Mouse (Mus musculus) forebrain, embryonic 12.5 days (tissue): Measurements from ENCODE around the gene Fgf6. TPM values are rescaled to one million over a fixed set of nuclear protein-coding genes. Genes with fewer than 3 reads are reported as not detected.
A peak's percentile ranks its signal among the peaks of the same experiment; 100 is the strongest.

Experiments used
- ATAC-seq: fragments of 200-750 bp; cut with Nextera tagmentation; 2 replicates; pipeline ENCODE4 v1.8.0; 2017; ENCODE audit warnings: moderate TSS enrichment; ENCODE audit not compliant: low FRiP score
- H3K27ac ChIP-seq: fragments of 300-500 bp; sonication (generic); 2 replicates; pipeline ENCODE4 v1.5.1; 2016; ENCODE audit warnings: mild to moderate bottlenecking
- H3K27me3 ChIP-seq: fragments of 300-500 bp; sonication (generic); 2 replicates; pipeline ENCODE4 v1.6.1; 2016; ENCODE audit warnings: mild to moderate bottlenecking
- H3K36me3 ChIP-seq: fragments of 300-500 bp; sonication (generic); replicated peaks from 2 replicates; pipeline ENCODE4 v1.6.1; 2016; ENCODE audit warnings: mild to moderate bottlenecking
- H3K4me1 ChIP-seq: fragments of 300-500 bp; sonication (generic); 2 replicates; pipeline ENCODE4 v1.6.1; 2016
- H3K4me2 ChIP-seq: fragments of 300-500 bp; sonication (generic); 2 replicates; pipeline ENCODE4 v1.6.1; 2016; ENCODE audit warnings: mild to moderate bottlenecking, moderate library complexity
- H3K4me3 ChIP-seq: fragments of 300-500 bp; sonication (generic); replicated peaks from 2 replicates; pipeline ENCODE4 v1.5.1; 2016; ENCODE audit warnings: mild to moderate bottlenecking
- H3K9ac ChIP-seq: fragments of 300-500 bp; sonication (generic); 2 replicates; pipeline ENCODE4 v1.6.1; 2016; ENCODE audit warnings: mild to moderate bottlenecking
- H3K9me3 ChIP-seq: fragments of 300-500 bp; sonication (generic); 2 replicates; pipeline ENCODE4 v1.6.1; 2016
- WGBS: fragments of 180-500 bp; shearing (Covaris S2); methylation state at CpG from one replicate; pipeline ENCODE4 v1.1.7; 2016; 5-methylcytosine and 5-hydroxymethylcytosine counted together
- polyA plus RNA-seq: library from polyadenylated mRNA; unstranded; fragments of >200 nt; fragmentation: Nextera tagmentation; extraction: Ambion mirVana; gene quantifications from 2 replicates; pipeline ENCODE4 v1.2.1, GENCODE M21; 2016

The Fgf6 gene
- polyA plus RNA-seq, 1 experiment from 2014 or later = not detected

GRCm38 (mm10) chr6:127020431-127020830, 5.0 kb downstream of the Fgf6 start:
- no peak overlapping the region for H3K27ac ChIP-seq
- H3K9me3 ChIP-seq = no peaks in the 10 kb centered on the region
- no peaks in the 10 kb centered on the region for H3K36me3 ChIP-seq
- 10% methylated on average over 13 of the region's 13 CpGs for WGBS
- peaks cover 17% of the 10 kb centered on the region; the same call in 1 of the 2 replicates for H3K27me3 ChIP-seq
- H3K4me3 ChIP-seq = no peak overlapping the region
- H3K4me2 ChIP-seq = peak overlapping the region; percentile 27; the same call in 1 of the 2 replicates
- peaks cover 20% of the 10 kb centered on the region for H3K4me1 ChIP-seq
- no peak for ATAC-seq
- H3K9ac ChIP-seq = no peak overlapping the region

- Histone ChIP-seq H3K4me1 (peaks cover 11% of the 10 kb centered on the region), H3K9ac (no peak overlapping the region), H3K27me3 (peaks cover 11% of the 10 kb centered on the region; the same call in 1 of the 2 replicates), H3K4me2 (no peak overlapping the region), H3K4me3 (no peak overlapping the region), H3K36me3 (no peaks in the 10 kb centered on the region), H3K9me3 (no peaks in the 10 kb centered on the region), H3K27ac (no peak overlapping the region)
- whole genome bisulfite sequencing = 79% methylated on average over 7 of the region's 7 CpGs
- ATAC-seq = no peak
Measured at GRCm38 (mm10) chr6:127024836-127025235, 9.4 kb downstream of the Fgf6 start.

DNA sequence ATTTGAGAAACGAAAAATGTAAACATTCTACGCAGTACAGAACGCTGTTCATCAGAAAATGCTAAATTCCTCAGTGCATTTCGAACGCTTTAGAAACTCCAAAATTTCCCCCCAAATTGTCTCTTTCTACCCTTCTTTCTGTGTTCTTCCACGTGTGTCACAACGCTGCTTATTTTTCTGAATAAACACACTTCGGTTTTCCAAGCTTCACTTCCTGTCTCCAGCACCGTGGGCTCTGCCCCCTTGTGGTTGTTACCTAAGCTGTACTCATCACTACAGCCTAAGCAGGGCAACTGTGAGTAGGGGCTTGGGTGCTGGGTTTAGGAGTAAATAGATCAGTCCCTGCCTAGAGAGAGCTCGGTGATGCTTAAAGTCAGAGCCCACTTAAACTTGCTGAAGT, 19.4 kb downstream of the Fgf6 start:
- Histone ChIP-seq H3K27me3 (no peaks in the 10 kb centered on the region), H3K9ac (no peak overlapping the region), H3K4me2 (peak overlapping the region; percentile 25; the same call in 1 of the 2 replicates), H3K4me1 (no peaks in the 10 kb centered on the region), H3K4me3 (no peak overlapping the region), H3K36me3 (no peaks in the 10 kb centered on the region), H3K27ac (no peak overlapping the region), H3K9me3 (no peaks in the 10 kb centered on the region)
- ATAC-seq = no peak
- WGBS = 43% methylated on average over 10 of the region's 10 CpGs

DNA sequence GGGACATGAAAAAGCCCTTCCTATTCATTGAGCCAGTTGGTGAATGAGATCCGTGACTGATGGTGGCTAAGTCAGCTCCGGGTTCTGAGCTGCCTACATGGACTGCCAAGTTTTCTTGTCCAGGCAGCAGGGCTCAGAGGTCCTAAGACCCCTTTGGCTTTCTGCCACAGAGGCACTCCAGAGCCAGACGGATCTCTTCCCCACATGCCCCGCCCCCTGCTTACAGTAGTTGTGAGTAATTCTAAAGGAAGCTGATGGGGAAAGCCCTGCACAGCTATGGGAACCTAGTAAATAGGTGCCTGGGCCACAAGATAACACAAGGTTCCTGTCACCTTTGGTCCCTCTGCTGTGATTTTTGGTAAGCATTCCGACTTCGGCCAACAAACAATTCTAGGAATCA, 29.5 kb downstream of the Fgf6 start:
- H3K36me3 ChIP-seq = no peaks in the 10 kb centered on the region
- ATAC-seq = no peak
- no peak overlapping the region for H3K9ac ChIP-seq
- no peak overlapping the region for H3K4me2 ChIP-seq
- no peaks in the 10 kb centered on the region for H3K27me3 ChIP-seq
- no peak overlapping the region for H3K4me3 ChIP-seq
- 71% methylated on average over 6 of the region's 6 CpGs for WGBS
- no peaks in the 10 kb centered on the region for H3K4me1 ChIP-seq
- H3K9me3 ChIP-seq = no peaks in the 10 kb centered on the region
- H3K27ac ChIP-seq = no peak overlapping the region

DNA sequence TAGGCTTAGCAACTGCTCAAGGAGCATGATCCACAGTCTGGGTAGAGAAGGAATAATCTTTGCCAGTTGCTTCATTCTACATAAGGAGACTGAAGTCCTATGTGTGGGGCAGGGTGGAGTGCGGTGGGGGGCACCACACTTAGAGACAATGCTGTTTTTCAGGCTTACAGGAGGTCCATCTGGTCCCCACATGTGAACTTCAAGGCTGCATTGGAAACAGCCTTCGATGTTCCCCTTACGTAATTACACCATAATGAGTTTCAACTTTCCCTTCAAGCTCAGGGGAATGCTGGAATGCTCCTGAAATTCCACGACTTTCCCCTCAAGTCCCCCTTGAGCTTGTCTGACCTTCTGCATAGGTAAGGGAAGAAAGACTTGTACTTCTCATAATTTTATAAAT, 35.5 kb downstream of the Fgf6 start:
- H3K36me3 ChIP-seq = no peaks in the 10 kb centered on the region
- no peaks in the 10 kb centered on the region for H3K9me3 ChIP-seq
- ATAC-seq = no peak
- H3K4me2 ChIP-seq = no peak overlapping the region
- H3K27me3 ChIP-seq = no peaks in the 10 kb centered on the region
- no peak overlapping the region for H3K4me3 ChIP-seq
- H3K27ac ChIP-seq = no peak overlapping the region
- no peak overlapping the region for H3K9ac ChIP-seq
- no peaks in the 10 kb centered on the region; the same call in 1 of the 2 replicates for H3K4me1 ChIP-seq
- 72% methylated on average over 4 of the region's 4 CpGs for WGBS

DNA sequence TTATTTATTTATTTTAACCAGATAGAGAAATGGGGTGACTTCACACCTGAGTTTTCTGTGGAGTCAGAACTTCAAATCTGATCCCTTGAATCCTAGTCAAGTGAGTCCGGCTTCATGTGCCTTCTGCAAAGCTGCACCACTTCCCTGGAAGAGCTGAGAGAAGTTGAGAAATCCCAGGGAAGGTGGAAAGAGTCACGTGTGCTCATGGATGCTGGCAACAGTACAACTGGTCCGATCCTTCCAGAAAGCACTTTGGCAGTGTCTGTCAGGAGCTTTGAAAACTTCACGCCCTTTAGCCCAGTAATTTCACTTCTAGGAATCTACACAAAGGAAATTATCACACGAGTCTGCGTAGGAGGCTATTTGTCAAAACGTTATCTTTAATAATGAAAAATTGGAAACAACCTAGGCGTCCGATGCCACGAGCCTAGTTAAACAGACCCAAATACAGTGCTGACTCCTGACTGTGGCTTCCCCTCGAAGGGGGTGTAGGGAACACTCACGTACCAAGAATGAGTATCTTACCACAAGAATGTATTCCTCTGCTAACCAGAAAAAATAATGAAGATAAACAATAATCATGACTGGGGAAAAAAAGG, 41.7 kb downstream of the Fgf6 start:
- Histone ChIP-seq H3K9me3 (no peaks in the 10 kb centered on the region), H3K4me2 (no peak overlapping the region), H3K27me3 (no peaks in the 10 kb centered on the region), H3K9ac (no peak overlapping the region), H3K36me3 (no peaks in the 10 kb centered on the region), H3K4me1 (no peaks in the 10 kb centered on the region), H3K4me3 (no peak overlapping the region), H3K27ac (no peak overlapping the region)
- WGBS = 87% methylated on average over 12 of the region's 12 CpGs
- no peak for ATAC-seq

DNA sequence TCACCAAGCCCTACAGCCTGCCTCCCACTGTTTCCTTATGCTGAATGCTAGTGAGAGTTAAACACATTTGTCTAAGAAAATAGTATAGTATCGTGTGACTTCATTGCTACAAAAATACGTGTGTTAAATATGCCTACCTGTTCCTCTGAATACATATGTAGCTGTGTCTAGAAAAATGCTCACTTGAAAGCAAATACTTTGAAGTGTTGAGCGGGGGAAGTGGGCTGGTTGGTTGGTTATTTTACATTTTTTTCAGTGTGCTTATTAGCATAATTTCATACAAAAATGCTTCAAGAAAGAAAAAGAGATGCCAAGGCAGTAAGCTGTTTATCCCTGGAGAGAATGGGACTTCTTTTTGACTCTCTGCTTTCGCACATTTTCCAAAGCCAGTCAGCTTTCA, 44.6 kb downstream of the Fgf6 start:
- Histone ChIP-seq H3K9ac (no peak overlapping the region), H3K4me3 (no peak overlapping the region), H3K27ac (no peak overlapping the region), H3K4me1 (0 out of 2 replicates have a peak, but pooled peaks cover 3% of the 10 kb centered on the region), H3K36me3 (no peaks in the 10 kb centered on the region), H3K9me3 (no peaks in the 10 kb centered on the region), H3K4me2 (no peak overlapping the region), H3K27me3 (peaks cover 9% of the 10 kb centered on the region; the same call in 1 of the 2 replicates)
- 85% methylated on average over 4 of the region's 4 CpGs for WGBS
- ATAC-seq = no peak

GRCm38 (mm10) chr6:127063915-127064314, 48.5 kb downstream of the Fgf6 start:
- H3K4me2 ChIP-seq = no peak overlapping the region
- no peak for ATAC-seq
- 87% methylated on average over 3 of the region's 3 CpGs for WGBS
- 0 out of 2 replicates have a peak, but pooled peaks cover 5% of the 10 kb centered on the region for H3K4me1 ChIP-seq
- H3K36me3 ChIP-seq = no peaks in the 10 kb centered on the region
- no peaks in the 10 kb centered on the region for H3K9me3 ChIP-seq
- no peak overlapping the region for H3K4me3 ChIP-seq
- peaks cover 9% of the 10 kb centered on the region; the same call in 1 of the 2 replicates for H3K27me3 ChIP-seq
- H3K27ac ChIP-seq = no peak overlapping the region
- no peak overlapping the region for H3K9ac ChIP-seq

GRCm38 (mm10) chr6:127064815-127065214, 49.4 kb downstream of the Fgf6 start:
- H3K36me3 ChIP-seq = no peaks in the 10 kb centered on the region
- WGBS = 8% methylated on average over 14 of the region's 14 CpGs
- peak overlapping the region; percentile 24 for H3K4me2 ChIP-seq
- H3K27me3 ChIP-seq = peaks cover 9% of the 10 kb centered on the region; the same call in 1 of the 2 replicates
- 0 out of 2 replicates have a peak, but pooled peaks cover 5% of the 10 kb centered on the region for H3K4me1 ChIP-seq
- no peaks in the 10 kb centered on the region for H3K9me3 ChIP-seq
- peak; percentile 23; the same call in 1 of the 2 replicates for ATAC-seq
- H3K9ac ChIP-seq = no peak overlapping the region
- H3K27ac ChIP-seq = no peak overlapping the region
- H3K4me3 ChIP-seq = no peak overlapping the region

DNA sequence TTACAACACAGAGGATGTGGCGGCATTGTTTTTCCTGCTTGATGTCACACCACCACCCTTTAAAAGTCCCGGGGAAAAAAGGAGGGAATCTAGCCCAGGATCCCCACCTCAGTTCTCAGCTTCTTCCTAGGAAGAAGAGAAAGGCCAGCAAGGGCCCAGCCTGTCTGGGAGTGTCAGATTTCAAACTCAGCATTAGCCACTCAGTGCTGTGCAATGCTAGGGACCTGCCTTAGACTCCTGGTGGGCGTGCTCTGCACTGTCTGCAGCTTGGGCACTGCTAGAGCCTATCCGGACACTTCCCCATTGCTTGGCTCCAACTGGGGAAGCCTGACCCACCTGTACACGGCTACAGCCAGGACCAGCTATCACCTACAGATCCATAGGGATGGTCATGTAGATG, 57.4 kb downstream of the Fgf6 start, which contains the start of gene Fgf23:
TSS of gene Fgf23 (plus strand) at position 86 of the 400 bp plus-strand sequence.
- Histone ChIP-seq H3K4me1 (peaks cover 6% of the 10 kb centered on the region; the same call in 1 of the 2 replicates), H3K36me3 (no peaks in the 10 kb centered on the region), H3K9me3 (no peaks in the 10 kb centered on the region), H3K9ac (no peak within 1 kb of the TSS), H3K27me3 (no peaks in the 10 kb centered on the region; the same call in 1 of the 2 replicates), H3K4me3 (no peak within 1 kb of the TSS), H3K27ac (no peak within 1 kb of the TSS), H3K4me2 (no peak within 1 kb of the TSS)
- no peak for ATAC-seq
- WGBS = 16% methylated on average over 5 of the region's 5 CpGs

Other genes starting within 250 kb of the Fgf6 start
- 167 and 175 TPM in 2 replicates for gene Ndufa9, start 166.4 kb upstream of the Fgf6 start, polyA plus RNA-seq
- gene Akap3, start 162.5 kb upstream of the Fgf6 start, polyA plus RNA-seq = 0.06 TPM in 1 of 2 replicates, not detected in the other
- gene Dyrk4, start 93.7 kb upstream of the Fgf6 start, polyA plus RNA-seq = 0.15 TPM in 1 of 2 replicates, not detected in the other
- 73.2 and 84.4 TPM in 2 replicates for gene Rad51ap1, start 76.0 kb upstream of the Fgf6 start, polyA plus RNA-seq
- 22.0 and 22.1 TPM in 2 replicates for gene D6Wsu163e, start 75.6 kb upstream of the Fgf6 start, polyA plus RNA-seq
- 0.14 TPM in 1 of 2 replicates, not detected in the other for gene Fgf23, start 57.3 kb downstream of the Fgf6 start, polyA plus RNA-seq
- 8.8 and 9.9 TPM in 2 replicates for gene Tigar, start 94.0 kb downstream of the Fgf6 start, polyA plus RNA-seq
- 1,349 and 1,505 TPM in 2 replicates for gene Ccnd2, start 136.6 kb downstream of the Fgf6 start, polyA plus RNA-seq